In the genomic region with DNA sequence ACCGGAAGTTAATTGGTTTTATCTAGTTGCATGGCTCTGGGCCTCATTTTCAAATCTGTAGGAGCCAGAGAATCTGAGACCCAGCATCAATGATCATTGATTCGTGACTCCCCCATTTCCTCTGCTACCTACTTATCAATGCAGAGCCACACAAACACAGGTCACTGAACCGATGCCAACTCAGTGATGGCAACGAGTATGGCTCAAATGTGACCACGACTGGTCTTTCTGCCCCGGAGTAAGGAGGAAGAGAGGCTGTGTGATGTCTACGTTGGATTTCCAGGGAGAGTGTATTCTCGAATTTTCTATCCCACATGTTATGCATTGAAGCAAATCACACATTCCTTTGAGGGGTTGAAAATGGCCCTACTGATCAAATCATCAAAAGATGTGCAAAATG, we compare ENCODE assay signal across 18 mouse cellular contexts. TPM values are rescaled to one million over a fixed set of nuclear protein-coding genes. Genes with fewer than 3 reads are reported as not detected.
A peak's percentile ranks its signal among the peaks of the same experiment; 100 is the strongest.
DNase-seq lines count a peak whose midpoint lies in the region; ATAC-seq lines count a peak whose summit lies in the region.
"Had no signal": no experiment of that assay in that cellular context is flagged by ENCODE, and none has a peak within 500 bp of the region (broad histone marks: within the 10 kb centered on the region; RNA-seq: fewer than 3 reads in every experiment).

No protein-coding gene starts in this region.

- H3K4me3 ChIP-seq in hindbrain, embryonic 15.5 days = peak overlapping the region; percentile 57
- no peak overlapping the region for H3K4me3 ChIP-seq in hindbrain, embryonic 10.5 days
- H3K4me3 ChIP-seq in midbrain, embryonic 15.5 days = peak overlapping the region; percentile 55
- H3K4me3 ChIP-seq: liver, embryonic 13.5 days; megakaryocyte, embryonic 14.5 days had no signal

- ATAC-seq in hindbrain, embryonic 15.5 days (ENCODE audit: low FRiP score, low read depth) = no peak
- ATAC-seq in midbrain, embryonic 15.5 days (replicated peaks) = no peak

- peak overlapping the region; percentile 84 for H3K27ac ChIP-seq in hindbrain, embryonic 15.5 days (replicated peaks)
- no peak overlapping the region for H3K27ac ChIP-seq in hindbrain, embryonic 10.5 days
- no peak overlapping the region for H3K27ac ChIP-seq in midbrain, embryonic 15.5 days
- H3K27ac ChIP-seq: liver, embryonic 13.5 days had no signal

- H3K9ac ChIP-seq in hindbrain, embryonic 15.5 days = peak overlapping the region; percentile 63
- H3K9ac ChIP-seq in midbrain, embryonic 15.5 days = peak overlapping the region; percentile 45; the same call in 1 of the 2 replicates
- H3K9ac ChIP-seq: liver, embryonic 13.5 days had no signal

- no peak for DNase-seq in hindbrain, embryonic 10.5 days (ENCODE audit: low spot score)
- peak; percentile 32 to 53 for DNase-seq in cerebellum, adult 18-20 months
- peak; percentile 67 for DNase-seq in cerebellum, adult 9-10 months
- DNase-seq in frontal cortex, postnatal 14 days (ENCODE audit: low spot score in 2 of 2) = no peak
- no peak for DNase-seq in kidney, postnatal 14 days
- DNase-seq: adrenal gland, adult 8-10 months; gastrocnemius, postnatal 36 days; heart, postnatal 4 days; kidney, adult 18-20 months; kidney, postnatal 4 days; layer of hippocampus, postnatal 36 days; liver, embryonic 13.5 days; lung, postnatal 10 days; thymus, adult 18-20 months had no signal

- peaks cover 23% of the 10 kb centered on the region for H3K4me1 ChIP-seq in hindbrain, embryonic 15.5 days (replicated peaks)
- peaks cover 27% of the 10 kb centered on the region for H3K4me1 ChIP-seq in hindbrain, embryonic 10.5 days (replicated peaks)
- peaks cover 8% of the 10 kb centered on the region for H3K4me1 ChIP-seq in midbrain, embryonic 15.5 days
- H3K4me1 ChIP-seq: liver, embryonic 13.5 days; megakaryocyte, embryonic 14.5 days had no signal

- H3K36me3 ChIP-seq in hindbrain, embryonic 15.5 days = no peaks in the 10 kb centered on the region
- H3K36me3 ChIP-seq in hindbrain, embryonic 10.5 days = no peaks in the 10 kb centered on the region
- no peaks in the 10 kb centered on the region for H3K36me3 ChIP-seq in midbrain, embryonic 15.5 days (replicated peaks)
- H3K36me3 ChIP-seq: liver, embryonic 13.5 days had no signal

- H3K4me2 ChIP-seq in hindbrain, embryonic 15.5 days = peak overlapping the region; percentile 92
- peak overlapping the region; percentile 78 for H3K4me2 ChIP-seq in midbrain, embryonic 15.5 days
- H3K4me2 ChIP-seq: liver, embryonic 13.5 days had no signal

- no peaks in the 10 kb centered on the region for H3K9me3 ChIP-seq in hindbrain, embryonic 15.5 days
- H3K9me3 ChIP-seq in hindbrain, embryonic 10.5 days = no peaks in the 10 kb centered on the region
- no peaks in the 10 kb centered on the region for H3K9me3 ChIP-seq in midbrain, embryonic 15.5 days
- H3K9me3 ChIP-seq: liver, embryonic 13.5 days; megakaryocyte, embryonic 14.5 days had no signal

- WGBS in hindbrain, embryonic 15.5 days = 74% methylated on average over 8 of the region's 8 CpGs
- 74% methylated on average over 8 of the region's 8 CpGs for WGBS in hindbrain, embryonic 10.5 days
- WGBS in midbrain, embryonic 15.5 days = 76% methylated on average over 8 of the region's 8 CpGs

- H3K27me3 ChIP-seq in hindbrain, embryonic 15.5 days = no peaks in the 10 kb centered on the region
- peaks cover 44% of the 10 kb centered on the region for H3K27me3 ChIP-seq in hindbrain, embryonic 10.5 days (ENCODE audit: insufficient read depth, poor library complexity, severe bottlenecking)
- H3K27me3 ChIP-seq in midbrain, embryonic 15.5 days (replicated peaks) = no peaks in the 10 kb centered on the region; the same call in 1 of the 2 replicates

RNA-seq across cellular contexts. Expression of a gene that starts 2.0 kb away (rescaled TPM):
- polyA plus RNA-seq in hindbrain, embryonic 15.5 days (2015; fragmentation: Nextera tagmentation; extraction: Ambion mirVana) = 95.3 and 123 TPM in 2 replicates
- polyA plus RNA-seq in hindbrain, embryonic 10.5 days (2016; fragmentation: Nextera tagmentation; extraction: Ambion mirVana) = 0.51 and 1.3 TPM in 2 replicates
- polyA plus RNA-seq in midbrain, embryonic 15.5 days (2015; fragmentation: Nextera tagmentation; extraction: Ambion mirVana) = 64.5 and 70.1 TPM in 2 replicates

RNA-seq across cellular contexts. Expression of a gene that starts 21.4 kb away (rescaled TPM):
- polyA plus RNA-seq in hindbrain, embryonic 15.5 days (2015; fragmentation: Nextera tagmentation; extraction: Ambion mirVana) = 0.30 and 0.53 TPM in 2 replicates
- 0.22 and 0.36 TPM in 2 replicates for polyA plus RNA-seq in hindbrain, embryonic 10.5 days (2016; fragmentation: Nextera tagmentation; extraction: Ambion mirVana)
- 0.36 and 0.41 TPM in 2 replicates for polyA plus RNA-seq in midbrain, embryonic 15.5 days (2015; fragmentation: Nextera tagmentation; extraction: Ambion mirVana)
- polyA plus RNA-seq: liver, embryonic 13.5 days; urinary bladder, adult 2 months had no signal

Comparison
In these comparisons a context has a peak if more than half of its experiments do, and no peak if none do; other contexts are left out.
1. RNA of a gene that starts 2.0 kb away (polyA plus RNA-seq): 95.3 to 123 TPM in hindbrain, embryonic 15.5 days and 64.5 to 70.1 TPM in midbrain, embryonic 15.5 days; 0.51 to 1.3 TPM in hindbrain, embryonic 10.5 days; every median in the first group is over 10 times any median in the second.
2. DNase-seq: peak in cerebellum, adult 18-20 months (2 of 2) and cerebellum, adult 9-10 months (single experiment); none in hindbrain, embryonic 10.5 days (single experiment), frontal cortex, postnatal 14 days (0 of 2) and kidney, postnatal 14 days (single experiment).